Mouse (Mus musculus): ENCODE results near the gene Daam2. TPM values are rescaled to one million over a fixed set of nuclear protein-coding genes. Genes with fewer than 3 reads are reported as not detected.
A peak's percentile ranks its signal among the peaks of the same experiment; 100 is the strongest.

Daam2 gene
- total and polyA plus RNA-seq, 3 experiments = 0.04 to 0.41 TPM; not detected in 1

DNA sequence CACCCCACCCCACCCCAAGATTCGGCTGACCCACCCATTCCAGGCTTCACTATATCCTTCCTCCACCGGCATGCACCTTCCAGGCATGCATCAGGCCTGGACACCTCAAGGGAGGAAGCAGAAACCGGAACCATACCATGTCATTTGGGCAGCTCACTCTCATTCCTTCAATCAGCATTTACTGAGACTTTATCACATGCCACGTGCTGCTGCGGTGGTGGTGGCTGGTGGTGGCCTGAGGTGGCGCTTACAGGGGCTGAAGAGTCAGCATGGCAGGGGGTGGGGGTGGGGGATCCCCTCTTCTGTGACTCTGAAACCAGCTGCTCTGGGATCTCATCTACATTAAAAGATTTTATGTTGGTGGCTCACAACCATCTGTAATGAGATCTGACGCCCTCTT, 42.1 kb downstream of the Daam2 start:
- in situ Hi-C loops (cut with MboI; ENCODE audit: low pct_ligation_motif_present, low pct_unique_long_range_greater_than_20kb, low sequenced_read_pairs) (no loop called here), dilution Hi-C loops (cut with MboI; ENCODE audit: extremely low pct_ligation_motif_present, extremely low pct_unique_long_range_greater_than_20kb, low sequenced_read_pairs) (no loop called here)
- H3K27ac ChIP-seq (ENCODE audit: insufficient read depth, low read depth) = no peak overlapping the region
- H3K27me3 ChIP-seq (replicated peaks) = peaks cover 63% of the 10 kb centered on the region
- H3K4me2 ChIP-seq (ENCODE audit: insufficient read depth, low read depth, poor library complexity, severe bottlenecking) = no peak overlapping the region
- H3K9ac ChIP-seq (ENCODE audit: insufficient read depth, low read depth) = no peak overlapping the region
- H3K36me3 ChIP-seq (replicated peaks in 1 of 2; ENCODE audit: control insufficient read depth in 1 of 2, insufficient read depth in 1 of 2, low read length in 1 of 2) = no peaks in the 10 kb centered on the region
- H3K9me3 ChIP-seq (replicated peaks; ENCODE audit: low read length) = no peaks in the 10 kb centered on the region
- no peak overlapping the region for H3K4me3 ChIP-seq (replicated peaks in 1 of 3; ENCODE audit: low read depth in 2 of 3, low read length in 2 of 3, poor library complexity in 1 of 3)
- no peaks in the 10 kb centered on the region for H3K4me1 ChIP-seq (ENCODE audit: control insufficient read depth in 1 of 2, insufficient read depth in 2 of 2)
- H3K79me2 ChIP-seq (replicated peaks; ENCODE audit: control insufficient read depth, extremely low read depth, insufficient read depth, poor library complexity, severe bottlenecking) = no peaks in the 10 kb centered on the region
- no peak for DNase-seq (ENCODE audit: extremely low read depth)
- TF ChIP-seq CHD2 (IDR thresholded peaks at IDR 0.05; ENCODE audit: low read length) = no peak
- TF ChIP-seq BHLHE40 (IDR thresholded peaks at IDR 0.05; ENCODE audit: low read depth, low read length) = peak; percentile 60; the same call in 1 of the 2 replicates

DNA sequence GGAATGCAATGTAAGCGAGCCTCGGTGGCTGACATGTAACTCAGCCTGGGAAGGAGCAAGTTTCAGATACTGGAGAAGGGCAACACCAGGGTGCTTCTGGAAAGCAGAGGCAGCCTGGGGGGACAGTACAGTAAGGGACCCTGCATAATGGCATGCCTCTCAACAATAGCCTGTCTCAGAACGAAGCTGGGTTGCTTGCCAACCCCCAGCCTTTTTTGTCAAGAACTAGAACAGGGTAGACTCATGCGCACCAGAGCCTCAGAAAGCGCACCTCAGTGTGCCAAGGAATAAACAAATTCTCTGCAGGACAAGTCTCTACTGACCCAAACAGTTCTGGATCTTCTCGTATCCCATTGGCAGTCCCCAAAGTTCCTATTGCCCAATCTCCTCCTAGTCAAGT, 43.5 kb downstream of the Daam2 start:
- Histone ChIP-seq H3K27me3 (replicated peaks) (peaks cover 57% of the 10 kb centered on the region), H3K9ac (ENCODE audit: insufficient read depth, low read depth) (no peak overlapping the region), H3K79me2 (replicated peaks; ENCODE audit: control insufficient read depth, extremely low read depth, insufficient read depth, poor library complexity, severe bottlenecking) (no peaks in the 10 kb centered on the region), H3K9me3 (replicated peaks; ENCODE audit: low read length) (no peaks in the 10 kb centered on the region), H3K36me3 (replicated peaks in 1 of 2; ENCODE audit: control insufficient read depth in 1 of 2, insufficient read depth in 1 of 2, low read length in 1 of 2) (no peaks in the 10 kb centered on the region), H3K27ac (ENCODE audit: insufficient read depth, low read depth) (no peak overlapping the region), H3K4me3 (replicated peaks in 1 of 3; ENCODE audit: low read depth in 2 of 3, low read length in 2 of 3, poor library complexity in 1 of 3) (no peak overlapping the region), H3K4me1 (ENCODE audit: control insufficient read depth in 1 of 2, insufficient read depth in 2 of 2) (no peaks in the 10 kb centered on the region), H3K4me2 (ENCODE audit: insufficient read depth, low read depth, poor library complexity, severe bottlenecking) (no peak overlapping the region)
- TF ChIP-seq PAX5 (IDR thresholded peaks at IDR 0.05; ENCODE audit: low read length) = no peak
- no peak for TF ChIP-seq CHD1 (IDR thresholded peaks at IDR 0.05; ENCODE audit: low read depth, low read length)
- TF ChIP-seq TBP (conservative IDR thresholded peaks at IDR 0.05; ENCODE audit: low read depth, low read length) = no peak
- no peak for TF ChIP-seq JUND (conservative IDR thresholded peaks at IDR 0.05; ENCODE audit: low read depth, low read length)
- no peak for TF ChIP-seq TCF12 (IDR thresholded peaks at IDR 0.05; ENCODE audit: low read depth, low read length)
- dilution Hi-C loops (cut with MboI; ENCODE audit: extremely low pct_ligation_motif_present, extremely low pct_unique_long_range_greater_than_20kb, low sequenced_read_pairs) = no loop called here
- DNase-seq (ENCODE audit: extremely low read depth) = no peak
- in situ Hi-C loops (cut with MboI; ENCODE audit: low pct_ligation_motif_present, low pct_unique_long_range_greater_than_20kb, low sequenced_read_pairs) = no loop called here

DNA sequence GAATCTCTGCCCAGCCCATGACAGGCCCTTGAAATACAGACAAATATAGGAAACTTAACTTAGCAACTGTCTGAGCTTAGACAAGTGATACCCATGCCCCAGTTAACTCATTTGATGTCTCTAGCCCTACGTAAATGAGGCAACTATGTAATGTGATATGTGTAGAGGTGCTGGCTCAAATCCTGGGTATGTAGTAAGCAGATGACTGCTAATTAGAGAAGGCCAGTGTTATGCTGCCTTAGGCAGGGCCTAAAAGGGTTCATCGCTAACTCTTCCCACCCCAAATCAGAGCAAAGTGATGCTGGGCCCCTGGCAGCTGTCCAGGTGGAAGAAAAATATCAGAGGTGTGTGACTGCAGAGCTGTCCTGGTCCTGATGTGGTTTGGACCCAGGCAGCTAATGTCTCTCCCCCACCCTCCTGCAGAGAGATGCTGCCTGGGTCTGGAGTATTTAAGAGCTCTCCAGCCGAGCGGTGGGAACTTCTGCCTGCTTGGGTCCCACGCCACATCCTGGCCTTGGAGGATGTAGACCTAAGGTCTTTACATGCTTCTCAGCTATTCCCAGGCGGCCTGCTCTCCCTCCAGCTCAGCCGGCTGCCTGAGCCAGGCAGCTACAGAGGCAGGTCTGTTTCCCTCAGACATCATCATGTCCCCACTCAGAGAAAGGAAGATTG, 44.4 kb downstream of the Daam2 start:
- no peak for DNase-seq (ENCODE audit: extremely low read depth)
- dilution Hi-C loops (cut with MboI; ENCODE audit: extremely low pct_ligation_motif_present, extremely low pct_unique_long_range_greater_than_20kb, low sequenced_read_pairs) = no loop called here

More for the DNA sequence above, 44.4 kb downstream of the Daam2 start:
- H3K36me3 ChIP-seq (replicated peaks in 1 of 2; ENCODE audit: control insufficient read depth in 1 of 2, insufficient read depth in 1 of 2, low read length in 1 of 2) = no peaks in the 10 kb centered on the region
- no peak overlapping the region for H3K4me2 ChIP-seq (ENCODE audit: insufficient read depth, low read depth, poor library complexity, severe bottlenecking)
- in situ Hi-C loops (cut with MboI; ENCODE audit: low pct_ligation_motif_present, low pct_unique_long_range_greater_than_20kb, low sequenced_read_pairs) = no loop called here
- H3K27ac ChIP-seq (ENCODE audit: insufficient read depth, low read depth) = no peak overlapping the region
- no peaks in the 10 kb centered on the region for H3K9me3 ChIP-seq (replicated peaks; ENCODE audit: low read length)
- no peaks in the 10 kb centered on the region for H3K79me2 ChIP-seq (replicated peaks; ENCODE audit: control insufficient read depth, extremely low read depth, insufficient read depth, poor library complexity, severe bottlenecking)
- H3K4me1 ChIP-seq (ENCODE audit: control insufficient read depth in 1 of 2, insufficient read depth in 2 of 2) = no peaks in the 10 kb centered on the region
- H3K9ac ChIP-seq (ENCODE audit: insufficient read depth, low read depth) = no peak overlapping the region
- no peak for TF ChIP-seq ETS1 (conservative IDR thresholded peaks at IDR 0.05; ENCODE audit: low read depth, low read length)
- TF ChIP-seq JUND (conservative IDR thresholded peaks at IDR 0.05; ENCODE audit: low read depth, low read length) = no peak
- TF ChIP-seq ELF1 (IDR thresholded peaks at IDR 0.05; ENCODE audit: low read depth, low read length) = no peak
- no peak for TF ChIP-seq RAD21 (IDR thresholded peaks at IDR 0.05; ENCODE audit: low read depth, low read length)
- TF ChIP-seq MAZ (IDR thresholded peaks at IDR 0.05; ENCODE audit: low read depth, low read length) = no peak
- TF ChIP-seq UBTF (IDR thresholded peaks at IDR 0.05; ENCODE audit: low read depth, low read length) = no peak
- no peak for TF ChIP-seq KAT2A (IDR thresholded peaks at IDR 0.05; ENCODE audit: insufficient replicate concordance, low read length)
- TF ChIP-seq POLR2AphosphoS2 (IDR thresholded peaks at IDR 0.05; ENCODE audit: low read depth, low read length) = no peak
- TF ChIP-seq MAFK (IDR thresholded peaks at IDR 0.05; ENCODE audit: insufficient replicate concordance, low read length) = no peak
- no peak for TF ChIP-seq SMC3 (IDR thresholded peaks at IDR 0.05; ENCODE audit: low read depth, low read length)
- TF ChIP-seq HCFC1 (IDR thresholded peaks at IDR 0.05; ENCODE audit: low read depth, low read length) = no peak
- no peak for TF ChIP-seq SIN3A (IDR thresholded peaks at IDR 0.05; ENCODE audit: low read length)
- TF ChIP-seq ZC3H11A (IDR thresholded peaks at IDR 0.05; ENCODE audit: low read depth, low read length) = no peak
- TF ChIP-seq TCF12 (IDR thresholded peaks at IDR 0.05; ENCODE audit: low read depth, low read length) = no peak
- no peak for TF ChIP-seq CTCF (conservative IDR thresholded peaks at IDR 0.05 in 1 of 2, IDR thresholded peaks at IDR 0.05 in 1 of 2; ENCODE audit: low read depth in 2 of 2, low read length in 2 of 2)
- no peak for TF ChIP-seq IRF4 (IDR thresholded peaks at IDR 0.05; ENCODE audit: low read depth, low read length)
- H3K27me3 ChIP-seq (replicated peaks) = peaks cover 56% of the 10 kb centered on the region
- no peak overlapping the region for H3K4me3 ChIP-seq (replicated peaks in 1 of 3; ENCODE audit: low read depth in 2 of 3, low read length in 2 of 3, poor library complexity in 1 of 3)
